Mouse (Mus musculus) neural tube, embryonic 13.5 days (tissue): ENCODE results near the gene Ssmem1. TPM values are rescaled to one million over a fixed set of nuclear protein-coding genes. Genes with fewer than 3 reads are reported as not detected.

Source experiments
- ATAC-seq: fragments of 200-750 bp; cut with Nextera tagmentation; 2 replicates; pipeline ENCODE4 v1.8.0; 2017; ENCODE audit warnings: low read depth, mild to moderate bottlenecking, moderate TSS enrichment, moderate library complexity
- H3K27ac ChIP-seq: fragments of 300-500 bp; sonication (generic); replicated peaks from 2 replicates; pipeline ENCODE4 v1.5.1; 2015; ENCODE audit warnings: moderate library complexity, mild to moderate bottlenecking, inconsistent platforms
- H3K27me3 ChIP-seq: fragments of 300-500 bp; sonication (generic); 2 replicates; pipeline ENCODE4 v1.6.1; 2015; ENCODE audit warnings: mild to moderate bottlenecking, inconsistent platforms
- H3K36me3 ChIP-seq: fragments of 300-500 bp; sonication (generic); 2 replicates; pipeline ENCODE4 v1.6.1; 2015; ENCODE audit warnings: mild to moderate bottlenecking, inconsistent platforms
- H3K4me1 ChIP-seq: fragments of 300-500 bp; sonication (generic); replicated peaks from 2 replicates; pipeline ENCODE4 v1.6.1; 2015; ENCODE audit warnings: inconsistent platforms
- H3K4me2 ChIP-seq: fragments of 300-500 bp; sonication (generic); 2 replicates; pipeline ENCODE4 v1.6.1; 2015; ENCODE audit warnings: inconsistent platforms, mild to moderate bottlenecking, moderate library complexity
- H3K4me3 ChIP-seq: fragments of 300-500 bp; sonication (generic); 2 replicates; pipeline ENCODE4 v1.5.1; 2015; ENCODE audit warnings: mild to moderate bottlenecking, inconsistent platforms
- H3K9ac ChIP-seq: fragments of 300-500 bp; sonication (generic); 2 replicates; pipeline ENCODE4 v1.6.1; 2015; ENCODE audit warnings: moderate library complexity, mild to moderate bottlenecking, inconsistent platforms
- H3K9me3 ChIP-seq: fragments of 300-500 bp; sonication (generic); 2 replicates; pipeline ENCODE4 v1.6.1; 2016; ENCODE audit warnings: inconsistent platforms
- WGBS: fragments of 180-500 bp; shearing (Covaris S2); methylation state at CpG from one replicate; pipeline ENCODE4 v1.1.7; 2015; 5-methylcytosine and 5-hydroxymethylcytosine counted together
- polyA plus RNA-seq: library from polyadenylated mRNA; unstranded; fragments of >200 nt; fragmentation: Nextera tagmentation; extraction: Ambion mirVana; gene quantifications from 2 replicates; pipeline ENCODE4 v1.2.1, GENCODE M21; 2015

The Ssmem1 gene
- polyA plus RNA-seq, 1 experiment from 2014 or later, result not detected

- no peak within 1 kb of the TSS for H3K4me3 ChIP-seq
- no peaks in the 10 kb centered on the region for H3K9me3 ChIP-seq
- H3K27ac ChIP-seq, result 0 out of 2 replicates have a peak within 1 kb of the TSS, but pooled peaks have one; percentile 42
- no peaks in the 10 kb centered on the region for H3K27me3 ChIP-seq
- WGBS, result 77% methylated on average over 5 of the region's 5 CpGs
- H3K9ac ChIP-seq, result no peak within 1 kb of the TSS
- H3K36me3 ChIP-seq, result no peaks in the 10 kb centered on the region
- no peak for ATAC-seq
- no peak within 1 kb of the TSS for H3K4me2 ChIP-seq
- peaks cover 12% of the 10 kb centered on the region for H3K4me1 ChIP-seq
Measured at GRCm38 (mm10) chr6:30568069-30568468, 58.4 kb downstream of the Ssmem1 start, which contains the start of gene Cpa4. Gene Cpa4, plus strand, starts transcription at chr6:30568369.

DNA sequence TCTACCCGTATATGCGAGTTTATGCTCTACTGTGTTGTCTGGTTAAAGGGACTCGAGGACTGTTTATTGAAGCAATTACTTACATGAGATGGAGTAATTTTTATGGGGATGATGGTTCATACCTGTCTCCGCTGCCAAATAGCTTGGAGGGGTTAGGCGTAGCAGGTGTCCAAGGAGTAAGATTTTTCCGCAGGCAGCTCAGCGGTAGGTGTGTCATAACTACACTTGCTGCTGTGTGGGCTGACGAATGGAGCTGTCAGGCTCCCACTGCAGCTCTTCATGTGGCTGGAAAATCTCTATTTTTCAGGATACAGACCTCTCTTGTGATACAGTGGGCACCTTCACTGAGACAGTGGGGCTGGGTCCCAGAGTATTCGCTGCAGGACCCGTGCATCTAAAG lies 59.7 kb downstream of the Ssmem1 start:
- Histone ChIP-seq H3K4me2 (no peak overlapping the region), H3K9me3 (no peaks in the 10 kb centered on the region), H3K36me3 (no peaks in the 10 kb centered on the region), H3K4me3 (no peak overlapping the region), H3K27me3 (0 out of 2 replicates have a peak, but pooled peaks cover 4% of the 10 kb centered on the region), H3K27ac (peak overlapping the region; percentile 42; the same call in 1 of the 2 replicates), H3K9ac (no peak overlapping the region), H3K4me1 (peaks cover 20% of the 10 kb centered on the region)
- WGBS, result 78% methylated on average over 10 of the region's 10 CpGs
- ATAC-seq, result no peak

Other genes with a start within 250 kb of the Ssmem1 start
- gene Ube2h, start 205.3 kb upstream of the Ssmem1 start, polyA plus RNA-seq, result 62.5 and 65.8 TPM in 2 replicates
- gene Zc3hc1, start 118.8 kb upstream of the Ssmem1 start, polyA plus RNA-seq, result 59.0 and 59.6 TPM in 2 replicates
- 27.8 and 31.4 TPM in 2 replicates for gene Klhdc10, start 108.0 kb upstream of the Ssmem1 start, polyA plus RNA-seq
- gene Tmem209, start 66 bp upstream of the Ssmem1 start, polyA plus RNA-seq, result 28.3 and 28.4 TPM in 2 replicates
- 6.2 and 7.8 TPM in 2 replicates for gene Cpa2, start 31.7 kb downstream of the Ssmem1 start, polyA plus RNA-seq
- 0.59 and 0.87 TPM in 2 replicates for gene Cpa4, start 58.5 kb downstream of the Ssmem1 start, polyA plus RNA-seq
- gene Cpa5, start 101.2 kb downstream of the Ssmem1 start, polyA plus RNA-seq, result not detected in 2 replicates
- gene Cpa1, start 129.4 kb downstream of the Ssmem1 start, polyA plus RNA-seq, result 0.25 and 0.52 TPM in 2 replicates
- gene Cep41, start 183.9 kb downstream of the Ssmem1 start, polyA plus RNA-seq, result 12.2 and 17.4 TPM in 2 replicates
- 431 and 546 TPM in 2 replicates for gene Mest, start 213.7 kb downstream of the Ssmem1 start, polyA plus RNA-seq